In the genomic region with DNA sequence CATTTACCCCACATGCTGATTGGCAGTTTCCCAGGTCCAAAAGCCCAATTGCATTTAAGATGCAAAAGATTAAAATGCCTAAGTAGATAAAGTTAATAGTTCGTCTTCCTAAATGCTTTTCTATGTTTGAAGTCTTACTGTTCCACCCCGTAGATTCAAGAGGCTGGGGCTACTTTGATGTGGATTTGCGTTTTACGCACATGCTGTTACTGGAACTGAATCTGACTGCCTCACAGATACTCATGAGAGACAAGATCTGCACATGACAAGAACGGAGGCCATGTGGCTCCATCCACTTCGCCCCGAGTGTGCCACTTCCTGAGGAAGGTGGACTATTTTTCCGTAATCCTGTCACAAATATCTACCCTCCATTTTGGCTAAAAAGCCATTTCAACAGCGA, we compare ENCODE assay signal across 15 mouse cellular contexts.
A peak's percentile ranks its signal among the peaks of the same experiment; 100 is the strongest.
DNase-seq lines count a peak whose midpoint lies in the region; ATAC-seq lines count a peak whose summit lies in the region.
"Had no signal": no experiment of that assay in that cellular context is flagged by ENCODE, and none has a peak within 500 bp of the region (broad histone marks: within the 10 kb centered on the region; RNA-seq: fewer than 3 reads in every experiment).

No protein-coding gene starts in this region.

- no peak overlapping the region for H3K4me2 ChIP-seq in neural tube, embryonic 11.5 days (ENCODE audit: low read depth)
- no peak overlapping the region for H3K4me2 ChIP-seq in neural tube, embryonic 14.5 days (ENCODE audit: low read depth, low read length)
- H3K4me2 ChIP-seq in liver, embryonic 12.5 days = no peak overlapping the region
- no peak overlapping the region for H3K4me2 ChIP-seq in heart, embryonic 11.5 days
- H3K4me2 ChIP-seq: embryonic facial prominence, embryonic 15.5 days; forebrain, embryonic 12.5 days; heart, embryonic 13.5 days; limb, embryonic 13.5 days had no signal

- H3K36me3 ChIP-seq in neural tube, embryonic 11.5 days (ENCODE audit: control insufficient read depth, insufficient read depth, low read length) = no peaks in the 10 kb centered on the region
- no peaks in the 10 kb centered on the region for H3K36me3 ChIP-seq in neural tube, embryonic 14.5 days (ENCODE audit: control insufficient read depth, insufficient read depth, low read length)
- no peaks in the 10 kb centered on the region for H3K36me3 ChIP-seq in liver, embryonic 12.5 days
- no peaks in the 10 kb centered on the region for H3K36me3 ChIP-seq in heart, embryonic 11.5 days (ENCODE audit: control insufficient read depth, insufficient read depth, low read length)
- H3K36me3 ChIP-seq: embryonic facial prominence, embryonic 15.5 days; forebrain, embryonic 12.5 days; heart, embryonic 13.5 days; limb, embryonic 13.5 days had no signal

- H3K4me1 ChIP-seq in neural tube, embryonic 11.5 days (ENCODE audit: control insufficient read depth, insufficient read depth, low read length) = peaks cover 7% of the 10 kb centered on the region; the same call in 1 of the 2 replicates
- H3K4me1 ChIP-seq in neural tube, embryonic 14.5 days (ENCODE audit: control insufficient read depth, insufficient read depth, low read length) = peaks cover 28% of the 10 kb centered on the region
- H3K4me1 ChIP-seq in liver, embryonic 12.5 days = no peaks in the 10 kb centered on the region
- H3K4me1 ChIP-seq in heart, embryonic 11.5 days (ENCODE audit: control insufficient read depth, insufficient read depth, low read length) = no peaks in the 10 kb centered on the region
- H3K4me1 ChIP-seq: heart, embryonic 13.5 days; limb, embryonic 13.5 days had no signal

- no peak overlapping the region for H3K9ac ChIP-seq in neural tube, embryonic 11.5 days (ENCODE audit: low read length)
- H3K9ac ChIP-seq in neural tube, embryonic 14.5 days (replicated peaks; ENCODE audit: low read depth, low read length) = no peak overlapping the region
- no peak overlapping the region for H3K9ac ChIP-seq in liver, embryonic 12.5 days
- H3K9ac ChIP-seq in heart, embryonic 11.5 days (ENCODE audit: low read depth, low read length) = no peak overlapping the region
- H3K9ac ChIP-seq: embryonic facial prominence, embryonic 15.5 days; forebrain, embryonic 12.5 days; heart, embryonic 13.5 days; limb, embryonic 13.5 days; liver, postnatal 0 days had no signal

- intact Hi-C loops in heart, postnatal 14 days (cut with DNase I) = no loop called here

- DNase-seq in heart, adult 11 months = peak; percentile 56
- no peak for DNase-seq in heart, postnatal 14 days
- no peak for DNase-seq in neural tube, embryonic 11.5 days (ENCODE audit: low spot score)
- DNase-seq in neural tube, embryonic 10.5 days (ENCODE audit: extremely low spot score, low spot score) = no peak
- no peak for DNase-seq in gastrocnemius, postnatal 4 days (ENCODE audit: low spot score in 2 of 2)
- DNase-seq: cerebellum, adult 11 months; gastrocnemius, postnatal 10 days; liver, postnatal 0 days had no signal

- no peak overlapping the region for H3K4me3 ChIP-seq in neural tube, embryonic 11.5 days (ENCODE audit: low read depth, low read length)
- no peak overlapping the region for H3K4me3 ChIP-seq in neural tube, embryonic 14.5 days (ENCODE audit: low read depth, low read length)
- H3K4me3 ChIP-seq in liver, embryonic 12.5 days = no peak overlapping the region
- no peak overlapping the region for H3K4me3 ChIP-seq in heart, embryonic 11.5 days (ENCODE audit: low read depth, low read length)
- H3K4me3 ChIP-seq: embryonic facial prominence, embryonic 15.5 days; forebrain, embryonic 12.5 days; heart, embryonic 13.5 days; limb, embryonic 13.5 days had no signal

- no peaks in the 10 kb centered on the region for H3K27me3 ChIP-seq in neural tube, embryonic 11.5 days (ENCODE audit: control insufficient read depth, insufficient read depth, low read length)
- no peaks in the 10 kb centered on the region for H3K27me3 ChIP-seq in neural tube, embryonic 14.5 days (ENCODE audit: control insufficient read depth, insufficient read depth, low read length)
- H3K27me3 ChIP-seq in liver, embryonic 12.5 days (replicated peaks) = no peaks in the 10 kb centered on the region
- H3K27me3 ChIP-seq in heart, embryonic 11.5 days (ENCODE audit: control insufficient read depth, insufficient read depth, low read length) = no peaks in the 10 kb centered on the region
- H3K27me3 ChIP-seq: embryonic facial prominence, embryonic 15.5 days; forebrain, embryonic 12.5 days; heart, embryonic 13.5 days had no signal

- peak overlapping the region; percentile 40; the same call in 1 of the 2 replicates for H3K27ac ChIP-seq in neural tube, embryonic 11.5 days (ENCODE audit: low read depth, low read length)
- peak overlapping the region; percentile 60; the same call in 1 of the 2 replicates for H3K27ac ChIP-seq in neural tube, embryonic 14.5 days (ENCODE audit: low read depth, low read length)
- H3K27ac ChIP-seq in liver, embryonic 12.5 days = no peak overlapping the region
- no peak overlapping the region for H3K27ac ChIP-seq in heart, embryonic 11.5 days (ENCODE audit: low read depth, low read length)
- H3K27ac ChIP-seq: embryonic facial prominence, embryonic 15.5 days; heart, embryonic 13.5 days; limb, embryonic 13.5 days had no signal

- H3K9me3 ChIP-seq in neural tube, embryonic 11.5 days (ENCODE audit: control insufficient read depth, low read length) = no peaks in the 10 kb centered on the region
- no peaks in the 10 kb centered on the region for H3K9me3 ChIP-seq in neural tube, embryonic 14.5 days (ENCODE audit: control insufficient read depth, low read length)
- no peaks in the 10 kb centered on the region for H3K9me3 ChIP-seq in liver, embryonic 12.5 days (replicated peaks)
- no peaks in the 10 kb centered on the region for H3K9me3 ChIP-seq in heart, embryonic 11.5 days (replicated peaks; ENCODE audit: control insufficient read depth, low read length)
- H3K9me3 ChIP-seq: embryonic facial prominence, embryonic 15.5 days; forebrain, embryonic 12.5 days; heart, embryonic 13.5 days; limb, embryonic 13.5 days had no signal

- ATAC-seq in neural tube, embryonic 11.5 days (ENCODE audit: insufficient read depth, low FRiP score, low TSS enrichment) = no peak
- no peak for ATAC-seq in neural tube, embryonic 14.5 days (ENCODE audit: low read depth)
- no peak for ATAC-seq in liver, embryonic 12.5 days
- no peak for ATAC-seq in heart, embryonic 11.5 days (replicated peaks; ENCODE audit: insufficient number of reproducible peaks, low FRiP score, low TSS enrichment)
- ATAC-seq: liver, postnatal 0 days had no signal

- WGBS in neural tube, embryonic 11.5 days = 76% methylated on average over 9 of the region's 9 CpGs
- WGBS in neural tube, embryonic 14.5 days = 42% methylated on average over 9 of the region's 9 CpGs
- WGBS in liver, embryonic 12.5 days (ENCODE audit: insufficient replicate concordance) = 65% methylated on average over 9 of the region's 9 CpGs
- WGBS in heart, embryonic 11.5 days (ENCODE audit: insufficient replicate concordance) = 76% methylated on average over 9 of the region's 9 CpGs

Comparison
In these comparisons a context has a peak if more than half of its experiments do, and no peak if none do; other contexts are left out.
1. H3K27ac ChIP-seq: peak in neural tube, embryonic 11.5 days (single experiment) and neural tube, embryonic 14.5 days (single experiment); none in liver, embryonic 12.5 days (single experiment) and heart, embryonic 11.5 days (single experiment).